Mouse (Mus musculus) erythroblast, embryonic 14.5 days (primary cell): ENCODE results near the gene Prr3.

Experiments used
- GATA1 ChIP-seq: IDR thresholded peaks from 2 replicates; pipeline ENCODE4 v1.6.1; 2012; ENCODE audit warnings: low read length, inconsistent platforms, mixed read lengths
- TAL1 ChIP-seq: IDR thresholded peaks from 3 replicates; pipeline ENCODE4 v1.6.1; 2012; ENCODE audit warnings: low read length, inconsistent platforms, mixed read lengths

DNA sequence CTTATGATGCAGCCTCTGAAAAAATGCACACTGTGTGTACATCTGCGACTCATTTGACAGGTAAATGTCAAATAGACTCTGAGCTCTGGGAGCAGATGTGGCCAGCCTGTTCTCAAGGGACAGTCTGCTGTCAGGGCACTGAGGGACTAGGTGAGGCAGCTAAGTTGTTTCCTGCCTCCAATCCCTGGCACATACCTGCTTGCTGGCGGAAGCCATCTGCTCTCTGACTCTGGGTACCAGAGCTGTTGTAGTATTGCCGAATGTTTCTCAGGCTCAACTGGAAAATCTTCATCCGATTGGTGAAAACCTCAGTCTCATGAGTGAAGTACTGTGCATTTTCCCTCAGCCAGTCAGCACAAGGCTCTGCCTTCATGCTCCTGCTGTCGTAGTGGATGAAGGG lies 37.0 kb upstream of the Prr3 start:
- TF ChIP-seq GATA1 (no peak), TAL1 (no peak)
